Mouse (Mus musculus) bone marrow, adult 2 months (tissue): ENCODE measurements around the gene H2afy.

ENCODE experiments used
- CTCF ChIP-seq: fragments of 200-500 bp; IDR thresholded peaks from 2 replicates; pipeline ENCODE4 v1.5.1; 2011; ENCODE audit warnings: low read length, control low read depth; ENCODE audit not compliant: control insufficient read depth, insufficient read depth
- POLR2A ChIP-seq: fragments of 200-500 bp; IDR thresholded peaks from 2 replicates; pipeline ENCODE4 v1.6.1; 2011; ENCODE audit warnings: low read depth, mild to moderate bottlenecking, control low read depth, low read length, borderline replicate concordance; ENCODE audit not compliant: control insufficient read depth

- TF ChIP-seq POLR2A (0 out of 2 replicates have a peak, but pooled peaks have one; percentile 6), CTCF (no peak)
These were observed 45.3 kb upstream of the H2afy start for GRCm38 (mm10) chr13:56181424-56181823.
